Mouse (Mus musculus) mesoderm, embryonic 11.5 days (tissue): ENCODE measurements at regions not wholly inside any gene's neighbourhood (a gene's known extent, or its start where the extent isn't known, plus 50 kb on each side); places are given as distances from the start of the nearest gene placed in this dataset.

Source experiments
- DNase-seq: peaks from one replicate; pipeline ENCODE4 v3.0.0-alpha.2; 2012; ENCODE audit warnings: low read depth, low spot score

DNA sequence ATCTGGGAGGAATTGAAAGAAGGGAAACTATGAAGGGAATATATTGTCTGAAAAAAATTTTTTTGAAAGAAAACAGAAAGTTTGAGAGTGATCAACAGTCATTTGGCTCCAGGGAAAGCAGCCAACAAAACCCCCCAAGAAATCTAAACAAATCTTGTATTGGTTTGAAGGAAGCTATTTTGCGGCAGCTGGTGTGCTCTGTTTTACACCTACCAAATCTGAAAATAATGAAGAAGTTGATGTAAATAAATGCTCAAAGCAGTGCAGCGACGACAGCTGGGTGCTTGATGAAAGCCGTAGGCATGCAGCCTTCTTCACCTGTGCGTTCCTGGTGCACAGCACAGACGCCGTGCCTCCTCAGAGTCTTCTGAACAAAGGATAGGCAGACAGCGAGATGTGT is 488.2 kb downstream of the Tmem132b start:
- DNase-seq = no peak

DNA sequence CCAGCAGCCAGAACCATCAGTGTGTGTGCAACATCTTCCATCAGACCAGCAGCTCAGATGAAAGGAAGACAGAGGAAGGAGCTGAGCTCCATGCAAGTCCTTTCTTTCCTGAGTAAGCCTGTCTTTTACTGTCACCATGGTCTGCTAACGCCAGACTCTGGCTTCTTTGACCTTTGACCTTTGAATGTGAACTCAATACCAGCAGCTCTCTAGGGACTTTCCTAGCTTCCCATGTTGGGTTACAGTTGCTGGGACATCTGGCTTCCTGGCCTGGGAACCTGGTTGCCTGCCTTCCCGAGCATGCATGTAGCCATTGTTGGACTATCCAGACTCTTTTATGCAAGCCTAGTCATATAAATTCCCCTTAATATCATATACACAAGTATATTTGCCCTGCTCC is 492.3 kb downstream of the Tmem132b start:
- DNase-seq = peak; percentile 47

DNA sequence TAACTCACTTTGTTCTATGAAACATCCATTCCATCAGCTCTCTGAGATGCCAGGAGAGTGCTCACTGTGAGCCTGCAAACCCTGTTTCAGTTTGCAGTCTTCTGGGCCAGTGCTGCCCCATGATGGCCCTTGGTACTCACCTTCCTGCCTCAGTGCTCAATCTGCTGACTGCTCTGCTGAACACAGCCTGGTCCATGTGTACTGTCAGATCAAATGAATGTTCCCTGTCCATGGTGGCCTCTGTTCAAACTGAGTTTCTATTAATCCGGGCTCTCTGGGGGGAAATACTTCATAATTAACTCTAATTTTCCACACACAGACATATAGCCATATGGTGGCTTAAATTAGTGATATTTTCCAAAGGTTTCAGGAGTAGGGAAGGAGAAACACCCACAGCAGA is 503.3 kb downstream of the Tmem132b start:
- DNase-seq = no peak

DNA sequence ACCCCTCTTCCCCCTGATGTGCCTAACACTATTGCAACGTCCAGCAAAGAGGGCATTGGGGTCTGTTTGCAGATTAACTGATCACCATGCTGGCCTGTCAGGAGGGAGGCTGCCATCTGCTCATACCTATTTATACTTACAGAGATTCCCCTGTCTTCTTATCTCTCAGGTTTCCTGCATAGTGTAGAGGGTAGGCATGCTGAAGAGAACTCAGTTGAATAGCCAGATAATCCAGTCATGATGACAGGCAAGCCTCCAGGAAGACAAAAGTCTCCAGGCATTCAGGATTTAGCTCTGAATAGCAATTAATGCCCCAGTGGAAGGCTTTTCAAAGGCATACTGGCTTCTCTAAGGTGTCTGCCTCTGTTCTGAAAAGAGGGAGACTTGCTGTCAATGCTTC is 505.1 kb downstream of the Tmem132b start:
- DNase-seq = no peak

DNA sequence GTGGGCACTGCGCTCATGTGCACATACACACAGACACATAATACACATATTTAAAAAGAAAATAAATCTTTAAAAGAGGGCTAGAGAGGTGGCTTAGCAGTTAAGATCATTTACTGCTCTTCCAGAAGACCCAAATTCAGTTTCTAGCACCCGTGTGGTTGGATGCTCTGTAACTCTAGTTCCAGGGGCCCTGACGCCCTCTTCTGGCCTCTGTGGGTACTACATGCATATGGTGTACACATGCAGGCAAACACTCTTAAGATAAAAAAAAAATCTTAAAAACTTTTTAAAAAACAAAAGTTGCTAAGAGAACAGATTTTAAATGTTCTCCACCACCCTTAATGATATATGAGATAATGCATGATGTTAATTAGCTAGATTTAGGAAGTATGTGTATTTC is 514.2 kb downstream of the Tmem132b start:
- no peak for DNase-seq

DNA sequence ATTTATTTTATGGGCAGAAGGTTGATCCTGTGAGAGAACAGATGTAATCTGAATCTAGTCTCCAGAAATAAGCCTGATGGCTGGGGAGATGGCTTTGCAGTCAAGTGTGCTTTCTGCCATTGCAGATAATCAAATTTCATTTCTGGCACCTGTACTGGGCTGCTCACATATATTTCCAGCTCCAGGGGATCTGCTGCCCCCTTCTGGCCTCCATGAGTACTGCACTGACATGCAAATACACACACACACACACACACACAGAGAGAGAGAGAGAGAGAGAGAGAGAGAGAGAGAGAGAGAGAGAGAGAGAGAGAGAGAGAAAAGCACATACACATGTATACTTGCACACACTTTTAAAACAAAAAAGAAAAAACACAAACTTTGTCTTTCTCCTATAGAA is 532.1 kb downstream of the Tmem132b start:
- DNase-seq = no peak

DNA sequence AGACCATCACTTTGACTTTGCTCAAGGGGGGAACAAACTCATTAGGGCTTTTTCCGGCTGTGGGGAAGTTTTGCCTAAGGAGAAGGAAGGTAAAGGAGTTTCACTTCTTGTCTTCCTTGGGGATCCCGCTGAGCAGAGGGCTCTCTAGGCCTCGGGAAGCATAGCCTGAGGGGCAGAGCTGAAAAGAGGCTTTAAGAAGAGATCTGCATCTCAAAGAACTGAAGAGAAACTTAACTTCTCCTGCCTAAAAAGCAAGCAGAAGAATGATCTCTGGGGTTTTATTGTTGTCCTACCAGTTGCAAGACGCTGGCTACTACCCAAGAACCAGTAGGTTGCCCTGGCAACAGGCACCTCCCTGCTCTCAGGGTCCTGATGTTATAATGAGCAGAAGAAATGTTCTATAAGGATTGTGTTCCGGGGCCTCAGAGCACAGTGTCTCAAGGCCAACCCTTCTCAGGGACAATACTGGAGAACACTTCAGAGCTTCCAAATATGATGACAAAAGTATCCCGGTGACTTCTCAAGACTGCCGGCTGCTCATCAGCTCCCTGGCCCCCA is 547.8 kb downstream of the Tmem132b start:
- peak; percentile 14 for DNase-seq

DNA sequence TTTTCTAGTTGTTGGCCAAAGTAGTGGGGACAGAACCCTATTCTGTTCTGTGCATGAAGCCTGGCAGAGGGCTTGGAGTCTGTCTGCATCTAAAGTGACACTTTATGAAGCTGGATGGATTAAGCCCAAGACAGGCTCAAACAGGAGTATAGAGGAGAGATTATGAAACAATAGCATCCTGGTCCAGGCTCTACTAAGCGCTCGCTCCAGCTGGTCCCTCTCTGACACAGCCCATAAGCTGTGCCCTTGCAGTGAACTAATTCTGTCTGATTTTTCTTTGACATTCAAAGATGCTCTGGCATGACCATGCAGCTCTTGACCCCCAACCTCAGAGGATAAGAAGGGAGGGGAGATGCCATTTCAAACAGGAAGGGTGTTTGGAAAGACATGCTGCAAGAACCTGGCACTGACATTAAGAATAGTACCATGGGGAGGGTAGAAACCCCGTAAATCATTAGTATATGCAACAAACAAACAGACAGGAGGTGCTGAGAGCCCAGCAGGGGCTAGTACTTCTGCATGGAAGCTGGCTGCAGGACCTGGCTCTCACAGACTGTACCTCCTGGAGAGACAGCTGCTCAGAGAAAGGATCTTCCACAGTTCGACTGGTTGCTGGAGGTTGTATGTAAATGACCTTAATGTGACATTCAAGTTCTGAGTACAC is 556.8 kb downstream of the Tmem132b start:
- no peak for DNase-seq

DNA sequence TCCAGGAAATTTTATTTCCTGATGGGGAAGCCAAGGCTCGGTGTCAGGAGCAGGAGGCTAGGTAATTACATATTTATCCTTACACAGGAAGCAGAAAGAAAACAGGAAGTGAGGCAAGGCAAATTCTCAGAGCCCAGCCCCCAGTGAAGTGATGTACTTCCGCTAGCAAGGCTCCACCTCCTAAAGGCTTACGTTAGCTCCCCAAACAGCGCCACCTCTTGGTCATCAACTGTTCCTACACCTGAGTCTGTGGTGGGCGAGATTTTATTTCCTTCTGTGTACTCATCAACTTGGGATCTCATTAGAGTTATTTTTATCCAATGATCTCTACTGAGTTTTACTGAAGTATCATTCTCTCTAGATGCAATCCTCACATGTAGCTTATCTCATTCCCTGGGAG is 561.6 kb downstream of the Tmem132b start:
- DNase-seq = no peak

DNA sequence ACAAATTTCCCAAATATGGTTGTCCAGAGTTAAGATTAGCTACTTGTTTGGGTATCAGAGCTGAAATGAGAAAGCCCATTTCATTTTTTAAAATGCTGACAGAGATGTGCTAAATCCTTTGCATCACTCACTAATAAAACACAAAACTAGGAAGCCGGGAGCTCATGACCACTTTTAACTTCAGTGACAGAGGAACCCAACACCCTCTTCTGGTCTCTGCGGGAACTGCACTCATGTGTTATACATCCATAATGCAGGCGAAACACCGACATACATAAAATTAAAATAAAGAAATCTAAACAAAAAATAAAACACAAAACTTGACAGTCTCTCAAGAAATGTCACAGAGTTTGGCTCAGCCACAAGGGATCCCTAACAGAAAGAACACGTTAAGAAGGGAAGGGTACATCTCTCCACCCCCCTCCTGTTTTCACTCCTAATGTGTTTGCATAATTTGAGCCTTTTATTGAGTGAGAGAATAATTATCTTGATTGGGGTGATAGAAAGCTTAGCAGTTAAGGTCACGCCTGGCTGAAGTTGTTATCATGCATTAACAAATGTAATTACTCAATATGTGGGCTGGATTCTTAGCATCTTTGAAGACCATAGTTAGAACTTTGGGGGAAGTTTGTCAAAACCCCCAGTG is 565.2 kb downstream of the Tmem132b start:
- DNase-seq = no peak

DNA sequence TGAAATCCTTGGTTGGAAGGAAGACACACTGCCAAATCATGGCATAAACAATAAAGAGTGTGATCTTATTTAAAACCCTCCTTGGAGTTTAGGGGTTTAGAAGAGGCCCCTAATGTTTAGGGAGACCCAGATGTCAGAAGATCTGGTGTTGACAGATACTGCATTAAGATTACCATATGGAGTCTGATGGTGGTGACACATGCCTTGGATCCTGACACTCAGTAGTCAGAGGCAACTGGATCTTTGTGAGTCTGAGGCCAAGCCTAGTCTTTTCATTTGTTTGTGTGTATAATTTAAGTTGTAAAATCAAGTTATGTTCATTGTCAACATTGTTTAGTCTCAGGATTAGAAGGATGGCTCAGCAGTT is 565.7 kb downstream of the Tmem132b start:
- DNase-seq = no peak

DNA sequence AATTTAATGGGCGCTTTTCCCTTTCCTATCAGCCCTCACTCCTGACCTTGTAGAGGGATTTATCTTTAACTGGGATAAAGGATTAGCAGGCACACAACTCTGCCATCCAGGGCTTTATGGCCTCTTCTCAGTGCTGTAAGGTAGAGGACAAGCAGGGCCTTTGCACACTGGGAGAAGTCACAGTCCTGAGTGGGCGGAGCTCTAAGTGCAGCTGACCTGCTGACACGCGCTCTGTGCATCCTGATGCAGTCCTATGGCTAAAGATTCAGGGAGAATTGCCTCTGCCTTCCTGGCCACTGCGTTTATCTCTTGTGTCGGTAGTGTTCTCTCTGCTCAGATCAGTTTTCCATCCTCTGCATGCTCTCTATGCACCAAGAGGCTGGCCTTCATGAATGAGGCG is 566.9 kb downstream of the Tmem132b start:
- no peak for DNase-seq

DNA sequence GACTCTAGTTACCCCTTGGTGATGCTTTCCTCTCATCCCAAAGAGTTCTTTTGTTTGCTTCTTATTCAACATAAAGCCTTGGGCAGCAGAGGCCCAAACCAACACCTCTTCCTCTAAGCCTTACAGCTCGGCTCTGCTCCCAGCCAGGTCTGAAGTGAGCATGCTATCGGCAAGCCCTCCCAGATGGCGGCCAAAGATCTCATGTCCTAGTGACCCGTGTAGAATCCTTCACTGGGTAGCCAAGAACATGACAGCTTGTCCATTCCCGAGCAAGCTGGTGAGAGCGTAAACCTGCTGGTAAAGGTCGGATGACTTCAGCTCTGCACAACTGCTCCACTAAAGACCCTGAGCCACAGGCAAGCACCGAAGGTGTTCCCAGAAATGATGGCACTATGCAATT is 568.4 kb downstream of the Tmem132b start:
- DNase-seq = no peak

DNA sequence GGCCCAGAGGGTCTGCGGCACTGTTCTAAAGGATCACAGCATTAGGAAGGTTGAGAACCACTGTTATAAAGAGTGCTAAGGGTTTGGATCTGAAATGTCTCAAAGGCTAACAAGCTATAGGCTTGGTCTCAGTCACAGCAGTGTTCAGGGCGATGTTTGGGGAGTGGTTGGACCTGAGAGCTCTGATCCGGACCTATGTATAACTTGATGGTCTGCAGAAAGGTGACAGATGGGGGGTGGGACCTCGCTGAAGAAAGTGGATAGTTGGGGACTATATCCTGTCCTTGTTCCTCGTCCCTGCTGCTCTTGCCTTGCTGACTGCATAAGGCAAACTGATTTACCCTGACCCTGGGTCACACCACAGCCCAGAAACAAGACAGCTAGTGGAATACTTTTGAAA is 572.9 kb downstream of the Tmem132b start:
- DNase-seq = no peak

DNA sequence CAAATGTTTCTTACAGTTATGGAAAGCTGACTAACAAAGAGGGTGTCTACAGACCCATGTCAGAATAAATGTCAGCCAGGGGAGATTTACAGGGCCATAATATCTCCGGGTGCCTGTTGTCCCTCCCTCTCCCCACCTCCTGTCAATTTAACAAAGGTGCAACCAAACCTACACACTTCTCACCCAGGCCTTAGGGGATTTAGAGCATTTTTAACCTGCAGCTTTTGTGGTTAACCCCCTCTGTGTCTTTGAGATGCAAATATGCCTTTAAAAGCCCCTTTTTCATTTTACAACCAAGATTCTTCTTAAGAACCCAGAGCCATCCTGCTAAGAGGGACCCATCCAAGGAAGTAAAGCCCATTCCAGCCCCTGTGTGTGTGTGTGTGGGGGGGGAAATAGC is 573.3 kb downstream of the Tmem132b start:
- no peak for DNase-seq

DNA sequence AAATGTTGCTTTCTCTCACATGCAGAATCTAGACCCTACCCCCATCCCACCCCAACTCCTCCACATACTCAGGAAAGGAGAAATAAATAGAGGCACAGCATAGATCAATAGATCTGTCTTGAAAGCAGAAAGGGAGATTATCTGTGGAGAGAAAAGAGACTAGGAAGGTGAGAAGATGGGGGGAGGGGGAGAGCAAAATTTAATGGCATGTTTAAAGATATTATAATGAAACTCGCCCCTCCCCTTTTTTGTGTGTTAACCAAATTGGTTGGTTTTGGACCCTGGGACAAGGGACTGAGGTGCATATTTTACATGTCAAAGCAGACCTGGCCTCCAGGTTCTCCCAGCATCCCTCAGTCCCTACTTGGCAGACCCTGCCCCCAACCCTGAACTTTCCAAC is 573.9 kb downstream of the Tmem132b start:
- no peak for DNase-seq

DNA sequence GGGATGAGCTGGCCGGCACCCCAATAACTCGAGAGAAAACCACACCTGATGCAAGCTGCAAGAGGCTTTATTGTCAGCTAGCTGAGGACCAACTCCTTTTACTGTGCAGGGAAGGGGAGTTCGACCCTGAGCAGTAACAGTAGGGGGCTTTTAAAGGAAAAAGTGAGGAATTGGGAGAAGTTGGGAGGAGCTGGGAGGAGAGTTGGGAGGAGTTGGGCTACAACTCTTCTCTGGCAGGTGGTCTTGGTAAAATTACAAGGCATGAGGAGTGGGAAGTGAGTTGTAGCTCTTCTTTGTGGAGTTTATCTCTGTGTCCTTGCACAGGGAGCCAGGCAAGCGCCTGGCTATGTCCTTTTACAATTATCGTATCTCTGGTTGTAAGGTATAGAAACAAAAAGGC is 575.4 kb downstream of the Tmem132b start:
- DNase-seq = no peak

DNA sequence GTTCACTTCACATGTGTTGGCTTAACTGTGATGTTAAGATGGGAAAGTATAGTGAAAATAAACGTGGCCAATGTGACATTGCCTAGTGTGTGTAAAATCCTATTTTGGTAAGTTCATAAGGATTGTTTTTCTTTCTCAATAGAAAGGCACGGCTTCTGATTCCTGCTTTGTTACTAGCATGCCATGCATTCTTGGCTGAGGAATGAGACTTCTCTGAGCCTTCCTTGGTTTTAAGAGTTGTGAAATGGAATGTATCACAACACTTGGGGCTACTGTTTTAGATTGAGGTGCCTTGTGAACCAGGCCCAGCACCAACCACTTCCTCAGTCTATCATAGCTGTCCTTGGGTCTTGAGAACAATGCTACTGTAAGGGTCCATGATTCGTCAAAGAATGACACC is 577.3 kb downstream of the Tmem132b start:
- DNase-seq = no peak

DNA sequence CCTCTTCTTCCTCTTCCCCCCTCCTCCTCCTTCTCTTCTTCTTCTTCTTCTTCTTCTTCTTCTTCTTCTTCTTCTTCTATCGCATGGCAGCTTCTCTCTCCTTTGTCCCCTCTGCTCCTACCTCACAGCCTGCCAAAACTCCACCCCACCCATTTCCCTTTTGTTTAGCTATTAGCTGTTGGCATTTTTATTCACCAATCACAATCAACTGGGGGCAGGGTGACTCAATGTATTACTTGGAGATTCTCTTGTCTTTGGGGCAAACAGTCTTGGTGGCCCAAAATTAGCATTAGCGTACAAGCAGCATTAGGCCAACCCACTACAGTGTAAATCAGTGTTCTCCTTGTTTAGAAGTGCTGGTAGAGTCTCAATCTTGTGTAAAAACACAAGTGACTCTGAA is 585.7 kb downstream of the Tmem132b start:
- no peak for DNase-seq

DNA sequence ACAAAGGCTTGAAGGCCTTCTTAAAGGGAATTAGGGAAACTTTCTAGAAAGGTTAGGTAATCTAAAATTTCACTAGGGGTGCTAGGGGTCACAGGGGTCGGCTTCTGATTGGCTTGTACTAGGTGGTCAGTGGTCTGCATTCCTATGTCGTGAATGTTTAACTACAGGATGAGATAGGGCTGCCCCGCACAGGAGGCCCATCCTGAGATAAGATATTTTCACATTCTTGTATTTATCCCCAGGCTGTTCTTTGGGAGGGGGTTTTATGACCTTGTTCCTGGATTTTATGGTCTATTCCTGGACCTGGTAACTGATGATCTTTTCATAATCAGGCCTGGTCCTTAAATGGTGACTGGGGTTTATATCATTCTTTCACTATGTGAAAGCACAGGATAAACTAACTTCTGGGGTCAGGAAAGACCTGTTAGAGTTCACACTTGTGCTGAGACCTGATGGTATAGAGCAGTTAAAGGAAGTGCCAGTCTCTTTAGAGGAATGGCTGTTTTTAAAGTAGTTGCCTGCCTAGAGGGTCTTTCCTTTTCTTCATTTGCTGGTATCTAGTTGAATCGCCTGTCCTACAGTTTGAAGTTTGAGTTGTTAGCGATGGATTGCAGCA is 586.4 kb downstream of the Tmem132b start:
- no peak for DNase-seq

DNA sequence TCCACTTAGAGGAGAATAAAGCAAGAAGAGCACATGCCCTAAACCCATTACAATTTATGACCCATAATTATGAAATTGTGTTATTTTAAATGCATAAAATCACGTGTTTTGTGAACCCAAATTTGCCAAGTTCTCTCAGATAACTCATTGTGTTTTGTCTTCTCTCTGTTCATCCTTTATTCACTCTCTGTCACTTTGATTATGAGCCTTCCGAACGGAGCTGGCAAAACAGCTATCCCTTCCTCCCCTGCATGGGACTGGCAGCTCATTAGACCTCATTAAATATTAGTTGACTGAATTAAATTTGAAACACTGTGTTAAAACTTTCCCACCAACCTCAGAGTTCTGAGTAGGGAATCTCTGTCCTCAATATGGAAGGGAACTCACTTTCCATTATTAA is 587.2 kb downstream of the Tmem132b start:
- no peak for DNase-seq

DNA sequence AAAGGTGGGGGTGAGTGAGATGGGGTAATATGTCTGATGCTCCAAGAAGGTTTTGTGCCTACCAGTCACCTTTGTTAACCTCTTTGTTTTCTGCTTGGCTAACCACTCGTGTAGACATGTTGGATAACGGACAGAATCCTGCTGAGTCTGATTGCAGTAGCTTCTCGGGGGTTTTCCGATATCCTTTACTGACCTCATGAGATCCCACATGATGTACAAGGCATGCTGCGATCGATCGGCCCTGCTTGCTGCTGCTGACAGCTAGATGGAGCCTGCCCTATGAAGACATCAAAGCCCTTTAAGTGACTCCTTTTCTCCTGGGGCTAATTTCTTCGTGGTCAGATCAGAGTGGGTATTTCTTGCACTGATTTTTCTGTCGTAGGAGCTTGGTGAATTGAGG is 591.6 kb downstream of the Tmem132b start:
- DNase-seq = peak; percentile 6

DNA sequence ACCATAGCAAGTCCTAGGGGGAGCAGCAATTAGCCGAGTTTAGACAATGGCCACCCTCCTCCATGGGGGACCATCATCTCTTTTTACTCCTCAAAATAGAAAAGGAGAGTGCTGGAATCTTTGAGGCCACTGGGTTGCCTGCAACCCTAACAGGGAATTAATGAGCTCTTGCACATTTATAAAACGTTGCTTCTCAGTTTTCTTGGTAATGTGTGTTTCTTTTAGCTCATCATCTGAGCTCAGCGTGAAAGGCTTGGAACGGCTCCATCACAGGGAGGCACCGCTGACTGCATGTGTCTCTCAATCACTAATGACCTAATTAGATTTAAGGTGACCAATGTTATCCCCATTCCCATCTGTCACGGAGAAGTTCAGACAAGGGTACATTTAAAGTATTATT is 595.9 kb downstream of the Tmem132b start:
- no peak for DNase-seq
